Mouse (Mus musculus) adrenal gland, postnatal 36 days (tissue): ENCODE results near the gene Nrf1. TPM values are rescaled to one million over a fixed set of nuclear protein-coding genes. Genes with fewer than 3 reads are reported as not detected.

Experiments
- DNase-seq, 2 experiments: peaks; one replicate each; pipeline ENCODE4 v3.0.0; 2021; ENCODE audit warnings: mixed read lengths in 1 of 2
- long read RNA-seq, 2 experiments: library from polyadenylated mRNA; stranded (forward); transcript quantifications; one replicate each; pipeline ENCODE4 v2.0.0; 2021; ENCODE audit warnings: borderline sequencing depth in 2 of 2
- total RNA-seq, 2 experiments: library from RNA; stranded (reverse); gene quantifications; 2 replicates each; pipeline ENCODE4 v1.2.3; 2021

Gene Nrf1
- total RNA-seq, result 10 to 100 TPM; 20.5 to 21.4 TPM
- long read RNA-seq, experiment 1, transcript Nrf1-211 (12 exons, 3,584 nt), result major isoform, 6 of 36 reads
- long read RNA-seq, experiment 1, transcript Nrf1-210 (12 exons, 3,295 nt), result major isoform, 6 of 36 reads
- long read RNA-seq, experiment 1, partial matches to known transcripts, result 4 of 36 reads
- long read RNA-seq, experiment 1, other reads (novel, unspliced or antisense), result 16 of 36 reads
- long read RNA-seq, experiment 2, transcript Nrf1-211 (12 exons, 3,584 nt), result major isoform, 5 of 11 reads
- long read RNA-seq, experiment 2, partial matches to known transcripts, result 0 of 11 reads
- long read RNA-seq, experiment 2, other reads (novel, unspliced or antisense), result 3 of 11 reads

DNA sequence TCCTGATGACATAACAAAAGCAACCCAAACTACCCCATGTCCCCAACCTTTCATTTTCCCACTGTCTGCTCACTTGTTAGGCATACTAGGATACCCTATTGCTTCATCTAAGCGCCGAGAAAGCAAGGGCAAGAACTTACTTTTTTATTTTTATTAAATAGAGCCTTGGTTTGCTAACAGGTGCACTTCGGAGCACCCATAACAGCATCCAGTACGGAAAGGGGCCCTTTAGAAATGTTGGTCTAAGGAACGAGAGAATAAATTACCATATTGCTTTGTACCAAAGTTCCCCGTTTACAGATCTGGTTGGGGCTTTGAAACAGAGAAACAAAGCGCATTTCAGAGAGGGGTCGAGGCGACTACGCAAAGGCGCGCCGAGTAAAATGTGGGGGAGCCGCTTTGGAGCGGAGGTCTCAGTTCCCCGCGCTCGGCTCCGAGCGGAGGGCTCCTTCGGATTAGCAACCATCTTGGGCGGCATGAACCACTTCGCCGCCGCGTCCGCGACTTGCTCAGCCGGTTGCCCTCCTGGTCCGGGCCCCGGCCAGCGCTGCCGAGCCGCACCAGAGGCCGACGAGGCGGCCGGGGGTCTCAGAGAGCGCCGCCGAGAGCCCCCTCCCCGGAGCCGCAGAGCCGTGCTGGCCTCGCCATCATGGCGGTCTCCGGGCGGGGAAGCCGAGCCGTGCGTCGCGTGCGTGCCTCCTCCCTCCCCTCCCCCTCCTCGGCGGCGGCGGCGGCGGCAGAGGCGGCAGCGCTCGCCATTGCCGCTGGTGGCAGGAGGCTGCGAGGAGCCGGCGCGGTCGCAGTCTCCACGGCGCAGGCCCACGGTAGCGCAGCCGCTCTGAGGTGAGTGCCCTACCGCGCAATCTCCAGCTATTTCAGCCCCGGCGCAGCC is at the start of gene Nrf1:
Nrf1 (plus strand) TSS at position 718 of the 892 bp plus-strand sequence.
- peak; percentile 94 to 98 for DNase-seq

DNA sequence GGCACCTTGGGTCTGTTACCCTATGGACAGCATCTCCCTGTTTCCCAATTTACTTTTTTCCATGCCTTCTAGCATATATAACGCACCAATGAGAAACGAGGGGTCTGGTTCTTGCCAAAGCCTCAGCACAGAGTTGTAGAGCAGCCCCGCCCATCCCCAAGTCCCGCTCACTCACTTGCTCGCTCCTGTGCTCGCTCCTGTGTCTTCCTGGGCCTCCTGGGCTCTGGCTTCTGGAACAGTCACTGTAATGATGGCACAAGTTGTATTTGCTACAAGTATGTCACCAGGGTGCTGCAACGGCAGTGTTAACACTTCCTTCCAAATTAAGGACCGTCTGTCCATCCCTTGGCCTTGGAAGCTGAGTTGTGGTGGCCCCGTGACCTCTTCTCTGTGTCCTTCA is 49.6 kb upstream of the Nrf1 start:
- DNase-seq, result peak; percentile 25 to 48

DNA sequence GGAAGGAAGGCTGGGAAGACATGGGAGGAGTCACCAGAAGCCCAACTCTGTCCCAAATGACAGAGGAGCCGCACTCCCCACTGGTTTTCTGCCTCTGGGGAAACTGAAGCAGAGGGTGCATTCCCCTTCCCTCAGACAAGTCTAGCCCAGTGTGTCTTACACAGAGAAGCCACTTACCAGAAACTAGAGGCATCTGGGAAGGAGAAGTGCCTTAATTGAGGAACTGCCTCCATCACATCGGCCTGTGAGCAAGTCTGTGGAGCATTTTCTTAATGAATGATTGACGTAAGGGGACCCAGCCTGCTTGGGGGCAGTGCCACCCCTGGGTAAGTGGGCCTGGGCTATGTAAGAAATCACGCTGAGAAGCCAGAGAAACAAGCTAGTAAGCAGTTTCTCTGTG is 49.0 kb upstream of the Nrf1 start:
- no peak for DNase-seq

DNA sequence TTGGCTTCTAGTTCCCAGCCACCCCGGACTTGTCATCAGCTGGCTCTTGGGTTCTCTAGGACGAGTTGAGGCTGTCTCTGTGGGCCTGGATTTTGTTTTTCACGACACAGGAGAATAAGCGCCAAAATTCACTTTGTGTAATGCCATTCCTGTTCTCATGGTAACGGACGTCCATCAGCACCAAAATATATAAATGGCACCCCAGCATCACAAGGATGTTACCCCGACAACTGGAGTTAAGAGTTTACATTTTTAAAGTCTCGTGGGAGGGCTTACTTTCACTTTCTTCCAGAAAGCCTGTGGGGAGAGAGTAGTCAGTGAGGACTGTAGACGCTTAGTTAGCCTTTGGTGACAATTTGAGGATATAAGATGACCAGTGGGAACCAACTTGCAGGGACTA is 45.2 kb upstream of the Nrf1 start:
- DNase-seq, result no peak

DNA sequence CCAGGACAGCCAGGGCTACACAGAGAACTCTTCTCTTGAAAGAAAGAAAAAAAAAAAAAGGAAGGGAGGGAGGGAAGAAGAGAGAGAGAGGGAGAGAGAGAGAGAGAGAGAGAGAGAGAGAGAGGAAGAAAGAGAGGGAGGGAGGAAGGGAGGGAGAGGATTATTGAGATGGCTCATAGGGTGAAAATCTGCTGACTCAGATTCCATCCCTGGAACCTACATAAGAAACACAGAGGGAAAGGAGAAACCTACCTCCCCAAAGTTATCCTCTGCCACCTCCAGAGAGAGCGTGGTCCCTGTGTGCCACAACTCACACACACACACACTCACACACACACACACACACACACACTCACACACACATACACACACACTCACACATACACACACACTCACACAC is 41.9 kb upstream of the Nrf1 start:
- no peak for DNase-seq

DNA sequence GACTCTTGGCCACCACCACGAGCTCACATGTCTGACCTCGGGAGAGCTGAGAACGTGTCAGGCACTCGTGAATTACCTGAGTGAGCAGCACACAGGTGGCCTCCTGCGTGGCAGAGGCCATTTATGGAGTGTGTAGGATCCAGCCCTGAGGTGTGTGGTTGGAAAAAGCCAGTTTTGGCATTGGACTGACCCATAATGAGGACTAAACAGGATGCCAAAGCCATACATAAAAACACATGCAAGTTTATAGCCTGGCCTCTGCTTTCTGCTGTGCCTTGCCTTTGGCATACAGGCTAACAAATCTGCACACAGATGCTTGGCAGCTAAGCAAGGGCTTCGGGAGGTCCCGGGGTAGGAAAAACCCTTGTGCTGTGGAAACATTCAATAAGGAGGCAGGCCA is 38.6 kb upstream of the Nrf1 start:
- DNase-seq, result no peak

DNA sequence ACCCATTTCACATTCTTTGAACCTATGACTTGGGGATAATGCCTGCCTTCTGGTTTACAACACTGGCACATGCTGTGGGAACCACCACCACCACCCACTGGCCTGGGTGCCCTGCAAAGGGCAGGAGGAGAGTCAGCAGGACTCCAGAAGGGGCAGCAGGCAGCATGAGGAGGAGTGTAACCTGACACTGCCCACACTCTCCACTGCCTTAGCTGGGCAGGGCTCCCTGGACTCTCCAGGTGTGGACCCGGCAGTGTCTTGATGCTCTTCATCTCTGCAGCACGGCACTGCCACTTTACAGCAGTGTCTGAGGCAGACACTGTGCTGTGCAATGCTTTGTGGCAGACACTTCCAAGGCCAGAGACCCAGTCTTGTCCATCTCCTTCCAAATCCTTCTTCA is 34.3 kb upstream of the Nrf1 start:
- no peak for DNase-seq

DNA sequence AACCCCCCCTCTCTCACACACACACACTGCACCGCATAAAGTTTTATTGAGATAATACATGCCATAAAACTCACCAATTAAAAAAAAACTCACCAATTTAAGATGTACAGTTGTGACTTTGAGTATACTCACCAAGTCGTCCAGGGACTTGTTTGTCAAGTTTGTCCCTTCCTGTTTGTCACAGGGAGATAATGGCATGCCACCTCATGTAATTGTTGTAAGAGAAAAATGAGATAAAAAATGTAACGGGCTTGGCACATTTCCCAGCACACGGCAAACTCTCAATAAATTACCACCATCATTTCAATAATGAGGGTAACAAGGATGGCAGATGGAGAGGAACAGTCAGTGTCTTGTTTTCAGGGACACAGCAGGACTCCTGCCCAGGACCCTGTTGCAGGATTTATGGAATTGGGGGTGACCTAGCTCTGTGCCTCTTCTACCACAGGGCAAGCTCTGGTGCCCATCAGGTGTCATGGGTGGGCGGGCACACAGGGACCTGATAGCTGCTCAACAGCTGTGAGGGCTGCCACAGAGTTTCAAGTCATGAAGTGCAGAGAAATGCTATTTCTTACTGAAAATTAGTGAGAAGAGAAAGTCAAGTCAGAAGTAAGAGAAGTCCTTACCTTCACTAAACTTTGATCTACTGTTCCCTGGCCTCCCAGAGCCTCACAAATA is 33.5 kb upstream of the Nrf1 start:
- DNase-seq, result no peak

DNA sequence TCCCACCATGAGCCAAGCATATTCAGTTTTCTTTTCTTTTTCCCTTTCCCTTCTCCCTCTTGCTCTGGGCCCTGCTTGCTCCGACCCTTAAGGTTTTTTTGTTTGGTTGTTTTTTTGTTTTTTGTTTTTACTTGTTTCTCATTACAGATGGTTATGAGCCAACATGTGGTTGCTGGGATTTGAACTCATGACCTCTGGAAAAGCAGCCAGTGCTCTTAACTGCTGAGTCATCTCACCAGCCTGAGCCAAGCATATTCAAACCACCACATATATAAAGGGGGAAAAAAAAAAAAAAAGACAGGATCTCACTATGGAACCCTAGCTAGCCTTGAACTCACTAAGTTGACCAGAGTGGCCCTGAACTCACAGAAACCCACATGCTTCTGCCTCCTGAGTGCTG is 26.5 kb upstream of the Nrf1 start:
- DNase-seq, result no peak

DNA sequence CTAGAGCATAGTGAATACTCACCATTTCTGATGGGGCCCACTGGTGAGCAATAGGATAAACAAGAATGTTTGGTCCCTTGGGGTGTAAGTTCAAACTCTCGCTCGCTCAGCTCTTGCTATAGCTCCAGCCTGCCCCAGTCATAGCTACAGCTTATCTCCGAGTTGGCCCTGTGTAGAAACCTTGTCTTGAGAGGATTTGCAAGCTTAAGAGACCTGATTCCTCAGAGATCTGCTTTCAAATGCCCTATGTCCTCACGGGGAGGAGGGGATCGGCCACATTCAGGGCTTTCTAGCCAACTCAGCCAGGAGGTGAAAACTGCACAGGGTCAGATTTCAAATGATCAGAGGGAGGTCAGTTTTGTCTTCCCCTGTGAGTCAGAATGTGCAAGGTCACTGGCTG is 26.1 kb upstream of the Nrf1 start:
- peak; percentile 65 to 72 for DNase-seq

DNA sequence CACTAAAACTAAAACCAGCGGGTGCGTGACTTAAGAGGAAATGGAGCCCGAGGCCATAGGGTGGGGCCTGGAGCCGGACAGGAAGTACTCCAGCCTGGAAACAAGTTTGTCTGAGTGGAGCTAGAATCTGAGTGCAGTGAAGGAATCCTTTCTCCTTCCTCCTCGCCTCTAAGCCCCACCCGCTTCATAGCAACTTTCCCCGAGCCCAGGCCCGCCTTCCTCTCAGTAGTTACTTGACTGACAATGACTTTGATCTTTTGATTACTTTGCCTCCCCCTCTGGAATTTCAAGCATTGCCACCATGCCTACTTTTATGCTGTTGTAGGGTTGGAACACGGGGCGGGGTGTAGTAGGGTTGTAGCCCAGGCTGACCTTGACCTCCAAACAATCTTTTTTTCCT is 21.0 kb upstream of the Nrf1 start:
- DNase-seq, result peak; percentile 56 to 60

DNA sequence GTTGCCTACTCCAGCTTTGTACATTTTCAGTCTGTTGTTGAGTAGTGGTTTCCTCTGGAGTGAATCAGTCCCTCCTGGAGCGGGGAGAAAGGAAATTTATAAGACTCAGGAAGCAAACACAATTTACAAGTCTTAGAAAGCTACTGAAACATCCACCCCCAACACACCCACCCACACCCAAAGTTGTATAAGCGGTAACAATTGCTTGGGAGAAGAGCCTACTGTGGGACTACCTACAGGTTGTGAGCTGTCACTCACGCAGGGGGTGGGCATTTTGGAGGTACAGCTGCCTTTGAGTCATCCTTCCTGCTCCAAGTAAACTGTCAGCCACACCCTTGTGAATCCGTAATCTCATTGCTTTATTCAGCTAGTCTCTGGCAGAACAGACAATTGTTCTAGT is 19.4 kb upstream of the Nrf1 start:
- DNase-seq, result no peak

DNA sequence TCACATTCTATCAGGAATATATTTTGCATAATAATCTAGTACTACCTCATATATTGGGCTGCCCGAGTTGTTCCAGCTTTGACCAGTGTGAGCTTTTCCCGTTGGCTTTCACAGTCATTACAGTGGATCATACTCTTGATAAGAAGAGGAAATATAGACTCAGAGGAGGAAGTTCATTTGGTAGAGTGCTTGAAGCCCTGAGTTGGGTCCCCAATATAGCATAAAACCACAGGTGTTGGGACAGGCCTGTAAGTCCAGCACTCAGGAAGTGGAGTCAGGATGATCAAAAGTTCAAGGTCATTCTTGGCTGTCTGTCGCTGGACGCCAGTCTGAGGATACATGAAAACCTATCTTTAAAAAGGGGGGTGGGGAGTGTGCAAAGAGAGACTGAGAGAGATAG is 12.7 kb upstream of the Nrf1 start:
- no peak for DNase-seq

DNA sequence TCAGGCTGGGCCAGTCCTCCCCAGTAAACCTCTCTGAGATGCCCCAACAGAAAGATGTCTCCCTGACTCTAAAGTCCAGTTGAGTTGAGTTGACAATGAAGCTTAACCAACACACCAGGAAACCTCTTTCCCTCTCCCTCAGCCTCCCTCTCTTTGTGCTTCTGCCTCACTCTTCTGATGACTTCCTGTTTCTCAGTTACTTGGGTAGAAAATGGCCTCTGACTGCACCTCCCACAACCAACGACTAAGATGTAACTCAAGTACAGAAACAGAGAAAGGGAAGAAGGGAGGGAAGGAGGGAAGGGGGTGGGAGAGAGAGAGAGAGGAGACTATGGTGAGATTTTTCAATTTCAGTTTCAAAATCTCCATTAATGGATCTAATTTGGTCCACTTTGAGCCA is 6.3 kb upstream of the Nrf1 start:
- no peak for DNase-seq

DNA sequence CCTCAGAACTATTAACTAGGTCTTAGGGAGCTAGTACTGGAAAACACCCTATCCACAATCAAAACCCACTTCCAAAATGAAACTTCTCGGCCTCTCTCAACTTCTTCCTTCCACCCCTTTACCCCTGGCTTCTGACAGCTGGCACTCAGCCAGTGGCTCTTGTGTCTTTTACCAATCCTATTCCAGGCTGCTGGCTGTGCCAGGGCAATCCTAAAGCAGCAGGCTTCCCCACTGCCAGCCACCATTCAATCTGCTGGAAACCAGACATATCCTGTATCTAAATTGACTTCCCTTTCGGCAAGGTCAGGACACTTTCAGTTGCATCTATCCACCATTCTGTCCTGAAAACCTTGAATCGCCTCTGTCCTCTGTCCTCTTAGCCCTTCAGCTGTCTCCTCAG is 5.3 kb upstream of the Nrf1 start:
- peak in 1 of 2 experiments; percentile 33 for DNase-seq

DNA sequence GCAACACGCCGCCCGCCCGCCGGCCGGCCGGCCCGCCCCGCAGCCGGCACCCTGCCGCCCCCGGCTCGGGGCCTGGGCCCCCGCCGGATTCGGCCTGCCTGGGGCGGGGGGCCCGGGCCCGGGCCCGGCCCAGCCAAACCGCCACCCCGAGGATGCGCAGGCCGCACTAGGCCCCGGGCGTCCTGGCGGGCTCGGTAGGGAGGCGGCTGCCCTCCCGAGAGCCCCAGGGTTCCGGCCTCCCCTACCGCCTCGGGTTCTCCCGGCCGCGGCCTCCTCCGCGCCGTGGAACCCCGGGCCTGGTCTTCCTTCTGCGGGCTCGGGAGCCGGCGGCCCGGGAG is 344 bp downstream of the Nrf1 start:
- no peak for DNase-seq

DNA sequence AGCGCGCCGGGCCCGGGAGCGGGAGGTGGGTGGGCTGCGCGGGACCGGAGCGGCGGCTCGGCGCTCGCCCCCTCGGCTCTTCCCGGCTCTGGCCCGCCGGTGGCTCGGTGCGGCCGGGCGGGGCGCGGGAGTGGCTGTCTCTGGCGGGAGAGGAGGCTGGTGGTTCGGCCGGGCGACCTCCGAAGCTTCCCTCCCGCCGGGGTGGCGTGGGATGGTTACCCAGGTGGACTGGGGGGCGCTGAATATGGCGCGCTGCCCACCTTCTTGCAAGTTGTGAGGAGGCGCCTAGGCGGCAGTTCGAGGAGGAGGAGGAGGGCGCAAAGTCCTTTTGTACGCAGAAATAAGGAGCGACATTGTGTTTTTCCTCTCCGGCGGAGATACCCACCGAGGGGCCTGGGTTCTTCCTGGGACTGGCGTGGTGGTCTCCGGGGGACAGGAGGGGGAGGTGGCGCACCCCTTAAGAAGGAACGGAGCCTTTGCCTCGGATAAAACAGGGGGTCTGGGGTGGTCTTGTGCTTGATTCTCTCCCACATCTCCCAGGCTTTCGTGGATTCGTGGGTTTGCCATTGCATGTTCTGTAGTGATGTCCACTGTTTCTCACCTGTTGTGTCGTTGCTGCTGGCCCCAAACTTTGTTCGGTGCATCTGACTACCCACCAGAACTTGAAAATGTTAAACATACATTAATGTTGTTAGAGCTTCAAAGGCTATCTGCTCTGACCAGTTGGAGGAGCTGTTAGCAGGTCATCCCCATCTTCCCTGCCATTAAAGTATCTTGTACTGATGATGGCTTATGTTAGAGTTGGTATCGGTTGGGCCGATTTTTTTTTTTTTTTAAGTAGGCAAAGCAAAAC is 939 bp downstream of the Nrf1 start:
- DNase-seq, result peak; percentile 60 to 76

DNA sequence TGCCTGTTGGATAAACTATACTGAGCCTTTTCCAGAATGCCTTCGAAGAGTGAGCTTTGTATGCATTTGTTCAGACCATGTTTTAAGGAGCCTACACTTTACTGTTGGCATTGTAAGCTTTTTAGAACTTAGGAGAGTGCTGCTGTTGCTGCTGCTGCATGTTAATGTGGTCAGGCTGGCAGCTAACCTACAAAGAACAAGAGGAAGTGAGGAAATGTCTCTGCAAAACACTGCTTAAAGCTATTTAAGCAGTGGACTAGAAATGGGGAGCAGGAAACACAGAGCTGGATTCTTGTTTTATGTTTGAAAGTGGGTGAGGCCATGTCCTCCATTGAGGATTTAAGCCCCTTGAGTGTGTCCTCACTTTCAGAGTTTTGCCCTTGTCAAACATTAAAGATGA is 5.3 kb downstream of the Nrf1 start:
- DNase-seq, result no peak

DNA sequence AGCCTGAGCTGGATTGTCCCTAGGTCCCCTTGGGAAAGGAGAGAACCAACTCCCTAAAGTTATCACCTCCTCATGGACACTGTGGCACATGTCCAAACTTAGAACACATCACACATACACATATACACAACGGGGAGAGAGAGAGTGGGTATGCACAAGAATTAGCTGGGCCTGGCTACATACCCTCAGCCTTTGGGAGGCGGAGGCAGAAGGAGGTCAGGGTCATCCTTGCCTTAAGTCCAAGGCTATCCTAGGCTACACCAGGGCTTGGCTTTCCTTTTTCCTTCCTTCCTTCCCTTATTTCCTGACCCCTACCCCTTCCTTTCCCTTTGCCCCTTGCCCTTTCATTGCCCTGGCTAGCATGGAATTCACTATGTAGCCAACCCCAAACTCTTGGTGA is 14.8 kb downstream of the Nrf1 start:
- DNase-seq, result no peak

DNA sequence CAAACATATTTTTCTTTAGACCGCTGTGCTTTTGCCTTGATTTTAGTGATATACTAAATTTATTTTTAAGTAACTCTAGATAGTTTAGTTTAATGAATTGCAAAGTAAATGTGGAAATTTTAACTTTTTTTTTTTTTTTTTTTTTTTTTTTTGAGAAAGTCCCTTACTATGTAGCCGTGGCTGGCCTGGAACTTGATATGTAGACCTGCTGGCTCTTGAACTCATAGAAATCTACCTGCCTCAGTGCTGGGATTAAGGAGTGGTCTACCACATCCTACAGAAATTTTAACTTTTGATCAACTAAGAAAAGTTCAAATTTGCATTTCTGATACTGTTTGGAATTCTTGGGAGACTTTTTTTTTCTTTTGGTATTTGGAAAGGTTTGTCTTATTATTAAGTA is 17.6 kb downstream of the Nrf1 start:
- no peak for DNase-seq

DNA sequence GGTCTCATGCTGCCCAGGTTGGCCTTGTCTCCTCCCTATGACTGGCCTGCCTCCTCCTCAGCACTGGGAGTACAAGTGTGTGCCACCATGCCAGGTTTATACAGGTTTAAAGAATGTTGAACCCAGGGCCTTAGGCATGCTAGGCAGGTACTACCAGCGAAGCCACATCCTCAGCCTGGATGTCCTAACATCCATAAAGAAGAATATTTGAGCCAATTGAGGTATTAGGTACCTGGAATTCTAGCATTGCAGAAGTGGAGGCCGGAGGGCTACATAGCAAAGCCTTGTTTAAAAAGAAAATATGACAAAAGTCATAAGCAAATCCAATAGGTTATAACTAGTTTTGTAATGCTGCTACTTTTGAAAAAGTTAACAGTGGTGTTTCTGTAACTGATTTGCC is 19.0 kb downstream of the Nrf1 start:
- no peak for DNase-seq

DNA sequence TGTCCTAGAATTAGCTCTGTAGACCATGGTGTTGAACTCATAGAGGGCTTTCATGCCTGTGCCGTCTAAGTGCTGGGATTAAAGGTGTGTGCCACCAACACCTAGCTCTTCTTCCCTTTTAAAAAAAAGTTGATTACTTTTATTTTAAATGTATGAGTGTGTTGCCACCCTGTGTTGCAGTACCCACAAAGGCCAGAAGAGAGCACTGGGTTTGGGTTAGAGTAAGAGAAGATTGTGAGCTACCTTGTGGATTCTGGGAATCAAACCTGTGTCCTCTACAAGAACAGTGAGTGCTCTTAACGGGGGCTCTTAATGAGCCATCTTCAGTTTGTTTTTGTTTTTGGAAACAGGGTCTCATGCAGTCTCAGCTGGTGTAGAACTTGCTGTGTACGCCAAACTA is 24.7 kb downstream of the Nrf1 start:
- no peak for DNase-seq
